Mouse (Mus musculus) liver, embryonic 11.5 days (tissue): ENCODE results near the gene Fam173a. TPM values are rescaled to one million over a fixed set of nuclear protein-coding genes. Genes with fewer than 3 reads are reported as not detected.
A peak's percentile ranks its signal among the peaks of the same experiment; 100 is the strongest.

ENCODE experiments used
- ATAC-seq: fragments of 200-750 bp; cut with Nextera tagmentation; replicated peaks from 2 replicates; pipeline ENCODE4 v1.8.0; 2017; ENCODE audit warnings: moderate number of reproducible peaks, mild to moderate bottlenecking, moderate TSS enrichment, moderate library complexity; ENCODE audit not compliant: low FRiP score
- DNase-seq: peaks from one replicate; pipeline ENCODE4 v3.0.0-alpha.2; 2017; ENCODE audit warnings: low spot score
- H3K27ac ChIP-seq: fragments of 300-500 bp; sonication (generic); 2 replicates; pipeline ENCODE4 v1.5.1; 2014; ENCODE audit warnings: mild to moderate bottlenecking, low read depth, low read length, control low read depth
- H3K27me3 ChIP-seq: fragments of 300-500 bp; sonication (generic); replicated peaks from 2 replicates; pipeline ENCODE4 v1.6.1; 2014; ENCODE audit warnings: low read length, mixed read lengths; ENCODE audit not compliant: control insufficient read depth, insufficient read depth
- H3K36me3 ChIP-seq: fragments of 300-500 bp; sonication (generic); 2 replicates; pipeline ENCODE4 v1.6.1; 2014; ENCODE audit warnings: mild to moderate bottlenecking, low read length, moderate library complexity, mixed read lengths; ENCODE audit not compliant: control insufficient read depth, insufficient read depth
- H3K4me1 ChIP-seq: fragments of 300-500 bp; sonication (generic); replicated peaks from 2 replicates; pipeline ENCODE4 v1.6.1; 2014; ENCODE audit warnings: low read length, mixed read lengths; ENCODE audit not compliant: control insufficient read depth, insufficient read depth
- H3K4me2 ChIP-seq: fragments of 300-500 bp; sonication (generic); 2 replicates; pipeline ENCODE4 v1.6.1; 2014; ENCODE audit warnings: mild to moderate bottlenecking, control low read depth, moderate library complexity
- H3K4me3 ChIP-seq: fragments of 300-500 bp; sonication (generic); 2 replicates; pipeline ENCODE4 v1.5.1; 2014; ENCODE audit warnings: low read depth, low read length, control low read depth
- H3K9ac ChIP-seq: fragments of 300-500 bp; sonication (generic); 2 replicates; pipeline ENCODE4 v1.6.1; 2014; ENCODE audit warnings: low read depth, low read length, control low read depth
- H3K9me3 ChIP-seq: fragments of 300-500 bp; sonication (generic); 2 replicates; pipeline ENCODE4 v1.6.1; 2016; ENCODE audit warnings: low read length, inconsistent platforms, mixed read lengths; ENCODE audit not compliant: control insufficient read depth
- WGBS: fragments of 180-500 bp; shearing (Covaris S2); extraction: QIAGEN DNeasy Blood & Tissue Kit; methylation state at CpG from one replicate; pipeline ENCODE4 v1.1.7; 2014; 5-methylcytosine and 5-hydroxymethylcytosine counted together
- polyA plus RNA-seq: library from polyadenylated mRNA; unstranded; fragments of >200 nt; fragmentation: Nextera tagmentation; extraction: Ambion mirVana; gene quantifications from 2 replicates; pipeline ENCODE4 v1.2.1, GENCODE M21; 2014

The Fam173a gene
- polyA plus RNA-seq, 1 experiment from 2014 or later: 83.7 TPM

DNA sequence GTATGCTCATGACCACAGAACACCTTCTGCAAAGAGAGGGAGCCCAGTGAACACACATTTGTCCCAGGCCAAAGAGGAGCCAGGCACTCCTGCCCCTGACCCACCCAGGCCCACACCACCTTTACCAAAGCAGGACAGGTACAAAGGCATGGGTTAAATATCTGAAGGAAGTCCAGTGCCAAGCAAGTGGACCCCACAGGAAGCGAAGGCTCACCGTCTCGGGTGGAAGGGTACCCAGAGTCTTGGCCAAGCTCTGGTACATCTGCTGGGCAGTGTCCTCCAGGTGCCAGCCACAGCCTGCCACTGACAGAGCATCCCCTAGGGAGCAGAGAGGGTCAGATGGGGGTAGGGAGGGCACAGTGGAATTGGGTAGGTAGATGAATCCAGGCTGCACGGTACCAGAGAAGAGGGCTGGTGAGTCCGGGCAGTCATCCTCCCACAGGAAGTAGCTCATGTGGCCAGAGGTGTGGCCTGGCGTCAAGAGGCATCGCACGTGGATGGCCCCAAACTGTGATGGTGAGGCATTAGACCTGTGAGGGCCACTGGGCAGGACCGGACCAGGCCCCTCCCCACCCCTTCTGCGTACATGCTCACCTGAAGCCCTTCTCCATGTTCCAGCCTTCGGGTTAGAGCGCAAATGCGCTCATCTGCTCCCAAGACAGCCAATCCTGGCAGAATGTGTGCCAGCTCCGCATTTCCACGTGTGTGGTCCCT lies 8.7 kb downstream of the Fam173a start:
- Histone ChIP-seq H3K4me3 (peak overlapping the region; percentile 73), H3K9ac (peak overlapping the region; percentile 76), H3K9me3 (no peaks in the 10 kb centered on the region), H3K27ac (no peak overlapping the region), H3K36me3 (peaks cover 24% of the 10 kb centered on the region), H3K4me1 (peaks cover 9% of the 10 kb centered on the region), H3K27me3 (no peaks in the 10 kb centered on the region), H3K4me2 (peak overlapping the region; percentile 92)
- 82% methylated on average over 15 of the region's 15 CpGs for WGBS
- DNase-seq (no peak), ATAC-seq (no peak)

DNA sequence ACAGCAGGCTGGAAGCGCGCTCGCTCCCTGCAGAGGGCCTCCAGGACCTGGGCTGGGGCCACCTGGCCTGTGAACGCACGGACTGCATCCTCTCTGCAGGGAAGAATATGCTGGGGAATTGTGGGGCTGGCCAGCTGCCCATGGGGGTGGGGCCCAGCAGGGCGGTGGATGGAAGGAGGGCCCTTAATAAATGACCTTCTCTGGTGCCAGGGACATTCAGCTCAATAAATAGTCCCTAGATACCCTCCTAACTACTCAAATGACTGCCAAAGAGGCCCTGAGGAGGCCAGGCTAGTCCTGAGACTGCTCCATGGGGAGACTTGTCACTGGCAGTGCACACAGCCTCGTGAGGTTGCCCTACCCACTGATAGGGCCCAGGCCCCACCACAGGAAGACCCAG lies 9.6 kb downstream of the Fam173a start:
- peaks cover 26% of the 10 kb centered on the region for H3K36me3 ChIP-seq
- 85% methylated on average over 7 of the region's 7 CpGs for WGBS
- H3K9ac ChIP-seq: no peak overlapping the region

DNA sequence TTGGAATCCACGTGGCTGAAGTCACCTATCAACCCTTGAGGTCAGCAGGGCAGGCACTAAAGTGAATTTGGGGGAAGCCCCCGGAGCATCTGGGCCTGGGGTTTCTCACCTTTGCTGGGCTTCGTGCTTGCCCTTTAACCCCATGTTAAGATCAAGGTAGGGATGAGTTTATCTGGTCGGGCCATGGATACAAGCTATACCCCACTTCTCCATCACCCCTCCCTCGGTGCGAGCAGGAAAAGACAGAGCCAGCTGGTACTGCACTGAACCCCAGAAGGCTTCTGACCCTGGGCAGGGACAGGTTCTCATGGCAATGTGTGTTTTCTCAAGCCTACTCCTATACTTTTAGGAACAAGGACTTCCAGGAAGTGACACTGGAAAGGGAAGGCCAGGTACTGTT lies 11.4 kb downstream of the Fam173a start:
- no peaks in the 10 kb centered on the region for H3K27me3 ChIP-seq
- no peak overlapping the region for H3K4me3 ChIP-seq
- no peak overlapping the region for H3K9ac ChIP-seq
- H3K4me2 ChIP-seq: no peak overlapping the region
- peaks cover 9% of the 10 kb centered on the region for H3K4me1 ChIP-seq
- no peak for ATAC-seq
- 81% methylated on average over 6 of the region's 6 CpGs for WGBS
- H3K36me3 ChIP-seq: peaks cover 29% of the 10 kb centered on the region
- no peak for DNase-seq
- H3K27ac ChIP-seq: no peak overlapping the region
- no peaks in the 10 kb centered on the region for H3K9me3 ChIP-seq

More for the DNA sequence above, 9.6 kb downstream of the Fam173a start:
- DNase-seq (no peak), ATAC-seq (no peak)
- Histone ChIP-seq H3K27ac (no peak overlapping the region), H3K4me2 (no peak overlapping the region), H3K27me3 (no peaks in the 10 kb centered on the region), H3K9me3 (no peaks in the 10 kb centered on the region), H3K4me1 (peaks cover 9% of the 10 kb centered on the region), H3K4me3 (no peak overlapping the region)

DNA sequence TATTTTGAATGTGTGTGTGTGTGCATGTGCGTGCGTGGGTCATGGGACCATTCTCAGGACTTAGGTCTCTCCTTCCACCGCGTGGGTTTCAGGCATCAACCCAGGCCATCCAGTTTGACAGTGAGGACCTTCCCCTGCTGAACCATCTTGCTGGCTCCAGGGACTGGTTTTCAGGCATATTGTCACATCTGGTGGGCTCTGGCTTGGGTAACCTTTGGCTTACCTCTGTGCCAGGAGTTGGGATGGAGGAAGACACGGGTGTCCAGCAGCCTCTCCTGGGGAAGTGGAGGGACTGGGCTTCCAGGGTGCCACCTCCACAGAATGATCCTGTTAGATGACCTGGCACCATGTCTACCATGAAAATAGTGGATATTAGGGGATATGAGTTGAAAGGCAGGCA lies 14.8 kb downstream of the Fam173a start:
- no peaks in the 10 kb centered on the region for H3K27me3 ChIP-seq
- H3K27ac ChIP-seq: no peak overlapping the region
- ATAC-seq (no peak), DNase-seq (no peak)
- H3K4me2 ChIP-seq: no peak overlapping the region
- WGBS: 91% methylated on average over 5 of the region's 5 CpGs
- peaks cover 10% of the 10 kb centered on the region for H3K4me1 ChIP-seq
- no peak overlapping the region for H3K9ac ChIP-seq
- H3K4me3 ChIP-seq: no peak overlapping the region
- peaks cover 27% of the 10 kb centered on the region for H3K36me3 ChIP-seq
- no peaks in the 10 kb centered on the region for H3K9me3 ChIP-seq

DNA sequence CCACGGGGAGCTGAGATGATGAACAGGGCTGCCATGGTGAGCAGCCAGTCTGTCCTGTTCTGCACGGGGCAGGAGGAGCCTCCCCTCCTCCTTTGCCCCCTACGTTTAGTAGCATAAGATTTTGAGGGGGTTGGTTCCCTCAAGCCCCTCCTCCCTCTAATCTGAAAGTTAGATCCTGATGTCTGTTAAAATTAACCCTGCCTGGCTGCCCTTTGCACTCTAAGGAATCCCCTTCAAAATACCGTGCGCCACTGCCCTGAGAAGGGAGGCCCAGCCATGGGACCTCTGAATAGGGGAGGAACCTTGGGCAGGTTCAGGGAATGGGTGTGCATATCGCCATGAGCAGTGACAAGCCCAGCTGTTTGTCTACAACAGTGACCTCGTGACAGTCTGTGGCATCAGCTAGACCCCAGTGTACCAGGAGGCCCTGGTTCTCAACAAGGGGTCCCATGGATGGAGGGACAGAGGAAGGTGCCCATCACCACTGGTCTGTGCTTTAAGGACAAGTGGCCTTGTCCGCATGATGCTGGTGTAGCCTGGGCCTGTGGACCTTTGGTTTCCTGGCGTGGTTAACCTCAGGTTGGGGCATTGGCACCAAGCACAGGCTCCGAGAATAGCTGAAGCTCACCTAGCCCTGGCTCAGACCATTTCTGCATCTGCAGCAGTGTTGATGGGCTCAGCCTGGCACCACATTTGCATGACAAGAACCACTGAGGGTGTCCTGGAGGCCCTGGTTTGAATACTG lies 17.2 kb downstream of the Fam173a start:
- Histone ChIP-seq H3K4me2 (no peak overlapping the region), H3K27ac (no peak overlapping the region), H3K4me3 (no peak overlapping the region)

DNA sequence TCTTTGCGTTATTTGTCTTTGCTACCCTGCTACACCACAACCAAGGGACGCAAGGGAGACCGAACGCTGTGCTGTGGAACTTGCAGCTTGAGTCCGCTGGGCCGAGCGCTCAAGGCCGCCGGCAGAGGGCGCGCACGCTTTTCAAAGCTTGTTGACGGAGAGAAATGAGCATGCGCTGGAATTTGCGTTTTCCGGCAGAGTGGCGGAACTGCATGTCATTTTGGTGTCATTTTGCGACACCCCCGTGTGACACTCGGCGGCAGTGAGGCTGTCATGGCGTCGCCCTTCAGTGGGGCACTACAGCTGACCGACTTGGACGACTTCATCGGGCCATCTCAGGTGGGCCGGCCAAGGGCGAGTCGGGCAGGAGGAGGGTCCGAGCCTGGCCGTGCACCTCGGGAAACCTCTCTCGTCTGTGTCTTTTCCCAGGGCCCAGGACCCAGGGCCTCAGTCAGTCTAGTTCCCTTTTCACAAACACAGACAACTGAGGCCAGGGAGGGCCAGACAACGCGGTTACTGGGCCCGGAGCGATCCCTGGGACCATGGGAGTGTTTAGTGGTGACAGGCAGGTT lies 19.1 kb downstream of the Fam173a start, which contains the start of gene Narfl:
Gene Narfl (plus strand): TSS at position 228 of the 572 bp plus-strand sequence.
- H3K27ac ChIP-seq: no peak within 1 kb of the TSS

More for the DNA sequence above, 17.2 kb downstream of the Fam173a start:
- ATAC-seq: no peak
- Histone ChIP-seq H3K9ac (no peak overlapping the region), H3K27me3 (0 out of 2 replicates have a peak, but pooled peaks cover 3% of the 10 kb centered on the region), H3K4me1 (peaks cover 10% of the 10 kb centered on the region), H3K36me3 (peaks cover 8% of the 10 kb centered on the region), H3K9me3 (no peaks in the 10 kb centered on the region)
- DNase-seq: no peak
- WGBS: 77% methylated on average over 10 of the region's 10 CpGs

DNA sequence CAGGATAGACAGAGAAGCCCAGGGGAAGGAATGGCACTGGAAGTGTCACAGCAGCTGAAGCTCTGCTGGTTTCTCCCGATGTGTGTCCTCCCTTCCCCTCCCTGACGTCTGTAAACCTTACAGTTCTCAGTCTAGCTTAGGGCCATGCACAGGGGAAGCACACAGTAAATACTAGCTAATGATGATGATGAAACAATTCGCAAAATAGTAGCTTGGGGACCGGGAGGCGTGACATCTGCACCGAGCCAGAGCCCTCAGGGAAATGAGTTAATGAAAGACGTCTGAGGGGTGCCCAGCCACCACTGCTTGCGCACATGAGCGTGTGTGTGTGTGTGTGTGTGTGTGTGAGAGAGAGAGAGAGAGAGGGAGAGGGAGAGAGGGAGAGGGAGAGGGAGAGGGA lies 23.4 kb downstream of the Fam173a start:
- H3K4me1 ChIP-seq: peaks cover 6% of the 10 kb centered on the region
- ATAC-seq (no peak), DNase-seq (no peak)
- WGBS: 53% methylated on average over 9 of the region's 9 CpGs
- H3K36me3 ChIP-seq: no peaks in the 10 kb centered on the region
- H3K9me3 ChIP-seq: no peaks in the 10 kb centered on the region
- H3K4me2 ChIP-seq: no peak overlapping the region
- H3K9ac ChIP-seq: no peak overlapping the region
- no peak overlapping the region for H3K27ac ChIP-seq
- H3K4me3 ChIP-seq: no peak overlapping the region
- H3K27me3 ChIP-seq: peaks cover 6% of the 10 kb centered on the region; the same call in 1 of the 2 replicates

More for the DNA sequence above, 19.1 kb downstream of the Fam173a start, which contains the start of gene Narfl:
- Histone ChIP-seq H3K27me3 (peaks cover 3% of the 10 kb centered on the region; the same call in 1 of the 2 replicates), H3K4me2 (peak within 1 kb of the TSS; percentile 91), H3K4me1 (peaks cover 10% of the 10 kb centered on the region), H3K36me3 (peaks cover 5% of the 10 kb centered on the region; the same call in 1 of the 2 replicates), H3K9me3 (no peaks in the 10 kb centered on the region), H3K4me3 (peak within 1 kb of the TSS; percentile 71), H3K9ac (peak within 1 kb of the TSS; percentile 75)
- under 1% methylated on average over 37 of the region's 37 CpGs for WGBS
- DNase-seq (peak; percentile 99), ATAC-seq (peak; percentile 83)

DNA sequence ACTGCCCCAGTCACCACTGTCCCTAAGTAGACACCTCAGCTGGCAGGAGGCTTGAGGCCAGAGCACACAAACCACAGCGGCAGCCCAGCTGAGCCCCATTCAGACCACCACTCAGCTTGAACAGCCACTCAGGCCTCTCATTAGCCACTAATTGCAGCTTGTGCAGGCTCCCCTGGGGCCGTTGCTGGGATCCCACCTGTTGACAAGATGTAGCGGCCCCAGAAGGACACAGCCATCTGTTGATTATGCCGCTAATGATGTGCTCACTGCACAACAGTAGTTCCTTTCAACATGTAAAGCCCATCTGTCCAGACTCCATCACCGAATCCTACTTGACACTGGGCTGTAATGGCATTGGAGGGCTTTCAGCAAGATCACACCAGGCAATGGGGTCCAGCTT lies 26.8 kb downstream of the Fam173a start:
- no peak for ATAC-seq
- Histone ChIP-seq H3K36me3 (no peaks in the 10 kb centered on the region), H3K27me3 (peaks cover 3% of the 10 kb centered on the region; the same call in 1 of the 2 replicates), H3K27ac (no peak overlapping the region), H3K4me1 (no peaks in the 10 kb centered on the region), H3K4me3 (no peak overlapping the region), H3K9ac (no peak overlapping the region), H3K4me2 (no peak overlapping the region), H3K9me3 (no peaks in the 10 kb centered on the region)
- WGBS: 71% methylated on average over 5 of the region's 5 CpGs
- DNase-seq: no peak
